Mouse (Mus musculus): Measurements from ENCODE around the gene Kdm5a. TPM values are rescaled to one million over a fixed set of nuclear protein-coding genes. Genes with fewer than 3 reads are reported as not detected.

Kdm5a gene
- polyA plus RNA-seq, 1 experiment from 2014 or later: 55.3 TPM

- Histone ChIP-seq H3K4me3 (peak overlapping the region; percentile 96), H3K9me3 (no peaks in the 10 kb centered on the region), H3K27me3 (replicated peaks; ENCODE audit: low read depth, poor library complexity, severe bottlenecking) (no peaks in the 10 kb centered on the region), H3K27ac (replicated peaks) (peak overlapping the region; percentile 93), H3K36me3 (replicated peaks) (peaks cover 16% of the 10 kb centered on the region), H3K4me1 (peaks cover 20% of the 10 kb centered on the region)
- WGBS: 29% methylated on average over 15 of the region's 15 CpGs
- DNase-seq (ENCODE audit: low spot score): no peak
Measured at GRCm38 (mm10) chr6:120362774-120363687, 893 bp upstream of the Kdm5a start.

GRCm38 (mm10) chr6:120364523-120364905 lies 590 bp downstream of the Kdm5a start:
- H3K27ac ChIP-seq (replicated peaks): peak overlapping the region; percentile 93
- peak overlapping the region; percentile 96 for H3K4me3 ChIP-seq
- WGBS: under 1% methylated on average over 31 of the region's 31 CpGs
- H3K36me3 ChIP-seq (replicated peaks): peaks cover 31% of the 10 kb centered on the region
- peak; percentile 53 for DNase-seq (ENCODE audit: low spot score)
- H3K4me1 ChIP-seq: peaks cover 19% of the 10 kb centered on the region
- no peaks in the 10 kb centered on the region for H3K27me3 ChIP-seq (replicated peaks; ENCODE audit: low read depth, poor library complexity, severe bottlenecking)
- no peaks in the 10 kb centered on the region for H3K9me3 ChIP-seq

- Histone ChIP-seq H3K4me1 (peaks cover 19% of the 10 kb centered on the region), H3K4me3 (peak overlapping the region; percentile 96), H3K9me3 (no peaks in the 10 kb centered on the region), H3K36me3 (replicated peaks) (peaks cover 36% of the 10 kb centered on the region), H3K27ac (replicated peaks) (peak overlapping the region; percentile 93), H3K27me3 (replicated peaks; ENCODE audit: low read depth, poor library complexity, severe bottlenecking) (no peaks in the 10 kb centered on the region)
- peak; percentile 40 for DNase-seq (ENCODE audit: low spot score)
- WGBS: 6% methylated on average over 15 of the region's 15 CpGs
Measured at GRCm38 (mm10) chr6:120365051-120365450, 1.1 kb downstream of the Kdm5a start.

GRCm38 (mm10) chr6:120376736-120377135 lies 12.8 kb downstream of the Kdm5a start:
- Histone ChIP-seq H3K27me3 (replicated peaks; ENCODE audit: low read depth, poor library complexity, severe bottlenecking) (no peaks in the 10 kb centered on the region), H3K9me3 (no peaks in the 10 kb centered on the region), H3K4me3 (no peak overlapping the region), H3K36me3 (replicated peaks) (peaks cover 100% of the 10 kb centered on the region), H3K27ac (replicated peaks) (no peak overlapping the region), H3K4me1 (no peaks in the 10 kb centered on the region)
- WGBS: 96% methylated on average over 2 of the region's 2 CpGs
- DNase-seq (ENCODE audit: low spot score): no peak

- Histone ChIP-seq H3K4me3 (no peak overlapping the region), H3K27ac (replicated peaks) (no peak overlapping the region), H3K27me3 (replicated peaks; ENCODE audit: low read depth, poor library complexity, severe bottlenecking) (no peaks in the 10 kb centered on the region), H3K36me3 (replicated peaks) (peaks cover 99% of the 10 kb centered on the region), H3K4me1 (no peaks in the 10 kb centered on the region), H3K9me3 (no peaks in the 10 kb centered on the region)
- DNase-seq (ENCODE audit: low spot score): no peak
- 89% methylated on average over 3 of the region's 3 CpGs for WGBS
Measured at GRCm38 (mm10) chr6:120390054-120390453, 26.1 kb downstream of the Kdm5a start.

- Histone ChIP-seq H3K27ac (replicated peaks) (no peak overlapping the region), H3K4me1 (no peaks in the 10 kb centered on the region), H3K9me3 (no peaks in the 10 kb centered on the region), H3K27me3 (replicated peaks; ENCODE audit: low read depth, poor library complexity, severe bottlenecking) (no peaks in the 10 kb centered on the region), H3K36me3 (replicated peaks) (peaks cover 100% of the 10 kb centered on the region), H3K4me3 (no peak overlapping the region)
- DNase-seq (ENCODE audit: low spot score): no peak
- WGBS: 91% methylated on average over 2 of the region's 2 CpGs
Measured at GRCm38 (mm10) chr6:120392811-120393210, 28.9 kb downstream of the Kdm5a start.

- DNase-seq (ENCODE audit: low spot score): no peak
- Histone ChIP-seq H3K36me3 (replicated peaks) (peaks cover 99% of the 10 kb centered on the region), H3K27me3 (replicated peaks; ENCODE audit: low read depth, poor library complexity, severe bottlenecking) (no peaks in the 10 kb centered on the region), H3K9me3 (no peaks in the 10 kb centered on the region), H3K4me1 (no peaks in the 10 kb centered on the region), H3K4me3 (no peak overlapping the region), H3K27ac (replicated peaks) (no peak overlapping the region)
- WGBS: 97% methylated on average over 5 of the region's 5 CpGs
Measured at GRCm38 (mm10) chr6:120395622-120396345, 31.9 kb downstream of the Kdm5a start.

- 94% methylated on average over 1 of the region's 1 CpGs for WGBS
- Histone ChIP-seq H3K27me3 (replicated peaks; ENCODE audit: low read depth, poor library complexity, severe bottlenecking) (no peaks in the 10 kb centered on the region), H3K9me3 (no peaks in the 10 kb centered on the region), H3K4me1 (no peaks in the 10 kb centered on the region), H3K27ac (replicated peaks) (no peak overlapping the region), H3K4me3 (no peak overlapping the region), H3K36me3 (replicated peaks) (peaks cover 100% of the 10 kb centered on the region)
- DNase-seq (ENCODE audit: low spot score): no peak
Measured at GRCm38 (mm10) chr6:120403936-120404335, 40.0 kb downstream of the Kdm5a start.

- no peak overlapping the region for H3K27ac ChIP-seq (replicated peaks)
- no peaks in the 10 kb centered on the region for H3K27me3 ChIP-seq (replicated peaks; ENCODE audit: low read depth, poor library complexity, severe bottlenecking)
- WGBS: 91% methylated on average over 3 of the region's 3 CpGs
- H3K4me1 ChIP-seq: no peaks in the 10 kb centered on the region
- peaks cover 95% of the 10 kb centered on the region for H3K36me3 ChIP-seq (replicated peaks)
- H3K9me3 ChIP-seq: no peaks in the 10 kb centered on the region
- no peak for DNase-seq (ENCODE audit: low spot score)
- H3K4me3 ChIP-seq: no peak overlapping the region
Measured at GRCm38 (mm10) chr6:120438161-120438560, 74.2 kb downstream of the Kdm5a start.

GRCm38 (mm10) chr6:120442171-120442749 lies 78.3 kb downstream of the Kdm5a start:
- no peak overlapping the region for H3K4me3 ChIP-seq
- DNase-seq (ENCODE audit: low spot score): no peak
- 89% methylated on average over 4 of the region's 4 CpGs for WGBS
- H3K36me3 ChIP-seq (replicated peaks): peaks cover 82% of the 10 kb centered on the region
- no peak overlapping the region for H3K27ac ChIP-seq (replicated peaks)
- H3K9me3 ChIP-seq: no peaks in the 10 kb centered on the region
- H3K4me1 ChIP-seq: no peaks in the 10 kb centered on the region
- no peaks in the 10 kb centered on the region for H3K27me3 ChIP-seq (replicated peaks; ENCODE audit: low read depth, poor library complexity, severe bottlenecking)

- Histone ChIP-seq H3K9me3 (no peaks in the 10 kb centered on the region), H3K36me3 (replicated peaks) (peaks cover 68% of the 10 kb centered on the region), H3K27ac (replicated peaks) (no peak overlapping the region), H3K4me3 (no peak overlapping the region), H3K4me1 (no peaks in the 10 kb centered on the region), H3K27me3 (replicated peaks; ENCODE audit: low read depth, poor library complexity, severe bottlenecking) (no peaks in the 10 kb centered on the region)
- no peak for DNase-seq (ENCODE audit: low spot score)
- 91% methylated on average over 14 of the region's 14 CpGs for WGBS
Measured at GRCm38 (mm10) chr6:120443363-120444355, 79.7 kb downstream of the Kdm5a start.

- Histone ChIP-seq H3K36me3 (replicated peaks) (peaks cover 4% of the 10 kb centered on the region), H3K9me3 (no peaks in the 10 kb centered on the region), H3K27ac (replicated peaks) (no peak overlapping the region), H3K4me3 (no peak overlapping the region), H3K27me3 (replicated peaks; ENCODE audit: low read depth, poor library complexity, severe bottlenecking) (no peaks in the 10 kb centered on the region), H3K4me1 (no peaks in the 10 kb centered on the region)
- 88% methylated on average over 3 of the region's 3 CpGs for WGBS
- DNase-seq (ENCODE audit: low spot score): no peak
Measured at GRCm38 (mm10) chr6:120450208-120450607, 86.3 kb downstream of the Kdm5a start.
